Mouse (Mus musculus): ENCODE measurements around the gene Spo11. TPM values are rescaled to one million over a fixed set of nuclear protein-coding genes. Genes with fewer than 3 reads are reported as not detected.

Spo11 gene
- polyA plus RNA-seq, 1 experiment from 2014 or later = 0.20 TPM

- Histone ChIP-seq H3K9me3 (replicated peaks) (no peaks in the 10 kb centered on the region), H3K27ac (replicated peaks) (peak overlapping the region; percentile 90), H3K4me3 (peak overlapping the region; percentile 62), H3K36me3 (peaks cover 35% of the 10 kb centered on the region), H3K27me3 (ENCODE audit: low read depth, poor library complexity, severe bottlenecking) (peaks cover 44% of the 10 kb centered on the region), H3K4me1 (peaks cover 71% of the 10 kb centered on the region)
- under 1% methylated on average over 54 of the region's 54 CpGs for WGBS
- peak; percentile 94 for DNase-seq (ENCODE audit: low spot score)
Observed at GRCm38 (mm10) chr2:173021633-173022055, 44.1 kb downstream of the Spo11 start.

DNA sequence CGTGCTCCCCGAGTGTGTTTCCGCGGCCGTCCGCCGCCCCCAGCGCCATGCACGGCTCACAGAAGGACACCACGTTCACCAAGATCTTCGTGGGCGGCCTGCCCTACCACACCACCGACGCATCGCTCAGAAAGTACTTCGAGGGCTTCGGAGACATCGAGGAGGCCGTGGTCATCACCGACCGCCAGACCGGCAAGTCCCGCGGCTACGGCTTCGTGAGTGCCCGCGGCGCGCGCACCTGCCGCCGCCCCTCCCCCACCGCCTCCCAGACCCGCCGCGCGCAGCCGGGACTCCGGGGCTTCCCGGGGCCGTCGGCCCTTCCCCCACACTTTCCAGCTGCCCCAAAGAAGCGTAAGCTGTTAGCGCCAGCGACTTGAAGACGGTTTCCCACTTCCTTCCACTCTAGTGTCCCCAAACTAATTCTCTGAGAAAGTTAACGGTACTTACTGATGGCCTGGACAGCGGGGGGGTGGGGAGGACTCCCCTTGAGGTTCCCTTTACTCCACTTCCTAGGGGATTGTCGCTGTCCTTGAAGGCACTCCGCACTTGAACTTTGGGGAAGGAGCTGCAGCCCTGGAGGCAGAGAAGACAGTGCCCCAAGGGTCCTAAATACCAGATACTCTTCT is 44.7 kb downstream of the Spo11 start:
- H3K4me1 ChIP-seq = peaks cover 77% of the 10 kb centered on the region
- under 1% methylated on average over 51 of the region's 51 CpGs for WGBS
- peak; percentile 76 for DNase-seq (ENCODE audit: low spot score)

DNA sequence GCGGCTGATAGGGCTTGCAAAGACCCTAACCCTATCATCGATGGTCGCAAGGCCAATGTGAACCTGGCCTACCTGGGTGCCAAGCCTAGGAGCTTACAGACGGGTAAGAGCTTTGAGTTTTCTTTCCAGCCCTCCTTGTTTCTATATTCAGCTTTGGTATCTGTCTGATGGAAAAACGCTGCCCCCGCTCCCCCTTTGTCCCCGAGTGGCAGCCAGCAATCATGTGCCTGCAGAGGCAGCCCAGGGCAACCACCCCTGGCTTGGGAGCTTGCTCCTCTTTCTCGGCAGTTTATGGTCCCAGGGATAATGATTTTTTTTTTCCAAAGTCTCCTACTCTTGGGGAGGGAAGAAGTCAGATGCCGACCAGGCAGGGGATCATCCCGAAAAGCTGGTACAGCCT is 45.3 kb downstream of the Spo11 start:
- peaks cover 82% of the 10 kb centered on the region for H3K4me1 ChIP-seq
- DNase-seq (ENCODE audit: low spot score) = peak; percentile 24
- no peaks in the 10 kb centered on the region for H3K9me3 ChIP-seq (replicated peaks)
- peak overlapping the region; percentile 90 for H3K27ac ChIP-seq (replicated peaks)
- peak overlapping the region; percentile 62 for H3K4me3 ChIP-seq
- H3K27me3 ChIP-seq (ENCODE audit: low read depth, poor library complexity, severe bottlenecking) = peaks cover 33% of the 10 kb centered on the region
- H3K36me3 ChIP-seq = peaks cover 47% of the 10 kb centered on the region
- 35% methylated on average over 10 of the region's 10 CpGs for WGBS

More for the DNA sequence above, 44.7 kb downstream of the Spo11 start:
- Histone ChIP-seq H3K36me3 (peaks cover 41% of the 10 kb centered on the region), H3K27ac (replicated peaks) (peak overlapping the region; percentile 90), H3K27me3 (ENCODE audit: low read depth, poor library complexity, severe bottlenecking) (peaks cover 39% of the 10 kb centered on the region), H3K4me3 (peak overlapping the region; percentile 62), H3K9me3 (replicated peaks) (no peaks in the 10 kb centered on the region)

DNA sequence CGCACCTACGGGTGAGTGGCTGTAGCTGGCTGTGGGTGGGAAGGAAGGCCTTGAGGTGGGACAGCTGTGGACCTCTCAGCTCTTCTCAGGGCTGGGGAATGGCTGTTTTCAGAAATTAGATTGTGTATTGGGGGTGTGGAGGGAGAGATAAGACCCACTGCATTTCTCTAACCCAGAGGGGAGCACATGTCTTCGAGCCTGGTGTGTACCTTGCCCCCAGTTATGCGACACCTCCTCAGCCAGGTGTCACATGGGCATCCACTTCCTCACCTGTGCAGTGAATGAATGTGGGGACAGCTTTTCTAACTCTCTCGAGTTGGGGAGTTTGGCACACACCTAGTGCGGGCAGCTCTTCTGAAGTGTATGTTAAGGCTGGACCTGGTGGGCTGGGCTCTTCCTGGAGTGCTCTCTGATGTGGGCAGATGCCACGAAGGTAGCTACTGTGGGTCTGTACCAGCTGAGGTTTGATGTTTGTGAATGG is 45.9 kb downstream of the Spo11 start:
- peaks cover 27% of the 10 kb centered on the region for H3K27me3 ChIP-seq (ENCODE audit: low read depth, poor library complexity, severe bottlenecking)
- H3K36me3 ChIP-seq = peaks cover 53% of the 10 kb centered on the region
- H3K4me1 ChIP-seq = peaks cover 83% of the 10 kb centered on the region
- H3K27ac ChIP-seq (replicated peaks) = peak overlapping the region; percentile 90; the same call in 1 of the 2 replicates
- H3K9me3 ChIP-seq (replicated peaks) = no peaks in the 10 kb centered on the region
- DNase-seq (ENCODE audit: low spot score) = no peak
- 91% methylated on average over 7 of the region's 7 CpGs for WGBS
- H3K4me3 ChIP-seq = peak overlapping the region; percentile 62

DNA sequence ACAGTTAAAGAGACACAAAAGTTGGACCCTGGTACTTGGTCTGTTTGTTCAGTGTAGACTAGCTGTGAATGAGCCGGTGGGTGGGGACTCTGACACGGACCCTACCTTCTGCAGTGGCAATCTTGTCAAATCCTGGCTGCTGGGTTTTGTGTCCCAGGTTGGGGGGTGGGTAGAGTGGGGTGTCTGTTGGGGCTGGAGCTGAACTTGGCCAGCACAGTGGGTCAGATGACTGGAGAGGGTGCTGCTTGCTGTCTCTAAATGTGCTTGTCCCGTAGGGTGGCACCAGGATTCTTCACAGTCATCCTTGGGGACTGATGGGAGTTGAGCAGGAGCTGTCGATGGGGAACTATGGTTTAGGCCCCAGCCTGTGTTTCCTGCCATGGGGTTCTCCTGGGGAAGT is 46.5 kb downstream of the Spo11 start:
- DNase-seq (ENCODE audit: low spot score) = no peak
- H3K4me3 ChIP-seq = peak overlapping the region; percentile 62
- 0 out of 2 replicates have a peak overlapping the region, but pooled peaks have one; percentile 20 for H3K27ac ChIP-seq (replicated peaks)
- peaks cover 78% of the 10 kb centered on the region for H3K4me1 ChIP-seq
- WGBS = 89% methylated on average over 4 of the region's 4 CpGs
- H3K9me3 ChIP-seq (replicated peaks) = no peaks in the 10 kb centered on the region
- H3K36me3 ChIP-seq = peaks cover 59% of the 10 kb centered on the region
- peaks cover 21% of the 10 kb centered on the region for H3K27me3 ChIP-seq (ENCODE audit: low read depth, poor library complexity, severe bottlenecking)

- Histone ChIP-seq H3K27me3 (ENCODE audit: low read depth, poor library complexity, severe bottlenecking) (peaks cover 17% of the 10 kb centered on the region), H3K36me3 (peaks cover 63% of the 10 kb centered on the region), H3K27ac (replicated peaks) (peak overlapping the region; percentile 20; the same call in 1 of the 2 replicates), H3K9me3 (replicated peaks) (no peaks in the 10 kb centered on the region), H3K4me3 (peak overlapping the region; percentile 62; the same call in 1 of the 2 replicates), H3K4me1 (peaks cover 74% of the 10 kb centered on the region)
- 74% methylated on average over 8 of the region's 8 CpGs for WGBS
- no peak for DNase-seq (ENCODE audit: low spot score)
Observed at GRCm38 (mm10) chr2:173024392-173024791, 46.9 kb downstream of the Spo11 start.

- Histone ChIP-seq H3K9me3 (replicated peaks) (no peaks in the 10 kb centered on the region), H3K27me3 (ENCODE audit: low read depth, poor library complexity, severe bottlenecking) (peaks cover 14% of the 10 kb centered on the region), H3K4me3 (peak overlapping the region; percentile 23; the same call in 1 of the 2 replicates), H3K4me1 (peaks cover 68% of the 10 kb centered on the region), H3K27ac (replicated peaks) (0 out of 2 replicates have a peak overlapping the region, but pooled peaks have one; percentile 56), H3K36me3 (peaks cover 68% of the 10 kb centered on the region)
- no peak for DNase-seq (ENCODE audit: low spot score)
- 41% methylated on average over 4 of the region's 4 CpGs for WGBS
Observed at GRCm38 (mm10) chr2:173024938-173025337, 47.4 kb downstream of the Spo11 start.

- H3K27ac ChIP-seq (replicated peaks) = no peak overlapping the region
- DNase-seq (ENCODE audit: low spot score) = no peak
- 86% methylated on average over 5 of the region's 5 CpGs for WGBS
- no peak overlapping the region for H3K4me3 ChIP-seq
- no peaks in the 10 kb centered on the region for H3K9me3 ChIP-seq (replicated peaks)
- H3K27me3 ChIP-seq (ENCODE audit: low read depth, poor library complexity, severe bottlenecking) = peaks cover 2% of the 10 kb centered on the region
- H3K36me3 ChIP-seq = peaks cover 82% of the 10 kb centered on the region
- H3K4me1 ChIP-seq = peaks cover 58% of the 10 kb centered on the region
Observed at GRCm38 (mm10) chr2:173026286-173026685, 48.8 kb downstream of the Spo11 start.

DNA sequence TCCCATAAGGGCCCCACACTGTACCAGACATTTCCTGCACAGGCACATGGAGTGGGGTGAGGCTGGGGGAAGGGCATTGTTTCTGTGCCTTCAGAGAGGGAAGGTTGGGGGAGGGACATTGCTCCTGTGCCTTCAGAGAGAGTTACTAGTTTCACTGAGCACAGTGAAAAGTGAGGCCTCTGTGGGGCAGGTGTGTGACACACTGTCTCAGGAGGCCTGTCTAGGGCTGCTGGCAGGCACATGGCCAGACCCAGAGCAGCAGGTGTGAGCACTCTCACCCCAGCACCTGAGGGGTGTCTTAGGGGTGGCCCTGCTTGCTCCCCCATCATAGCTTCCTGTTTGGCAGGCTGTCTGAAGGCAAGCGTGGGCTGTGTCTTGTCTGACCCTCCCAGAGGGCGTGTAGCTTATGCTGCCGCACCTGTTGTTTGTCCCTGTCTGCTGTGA is 49.2 kb downstream of the Spo11 start:
- WGBS = 91% methylated on average over 3 of the region's 3 CpGs
- Histone ChIP-seq H3K4me3 (no peak overlapping the region), H3K27ac (replicated peaks) (no peak overlapping the region), H3K4me1 (peaks cover 58% of the 10 kb centered on the region), H3K27me3 (ENCODE audit: low read depth, poor library complexity, severe bottlenecking) (no peaks in the 10 kb centered on the region), H3K9me3 (replicated peaks) (no peaks in the 10 kb centered on the region), H3K36me3 (peaks cover 86% of the 10 kb centered on the region)
- DNase-seq (ENCODE audit: low spot score) = no peak

- no peak for DNase-seq (ENCODE audit: low spot score)
- Histone ChIP-seq H3K9me3 (replicated peaks) (no peaks in the 10 kb centered on the region), H3K27me3 (ENCODE audit: low read depth, poor library complexity, severe bottlenecking) (no peaks in the 10 kb centered on the region), H3K4me3 (no peak overlapping the region), H3K4me1 (peaks cover 57% of the 10 kb centered on the region), H3K27ac (replicated peaks) (no peak overlapping the region), H3K36me3 (peaks cover 92% of the 10 kb centered on the region)
- WGBS = 93% methylated on average over 6 of the region's 6 CpGs
Observed at GRCm38 (mm10) chr2:173027169-173027823, 49.8 kb downstream of the Spo11 start.

DNA sequence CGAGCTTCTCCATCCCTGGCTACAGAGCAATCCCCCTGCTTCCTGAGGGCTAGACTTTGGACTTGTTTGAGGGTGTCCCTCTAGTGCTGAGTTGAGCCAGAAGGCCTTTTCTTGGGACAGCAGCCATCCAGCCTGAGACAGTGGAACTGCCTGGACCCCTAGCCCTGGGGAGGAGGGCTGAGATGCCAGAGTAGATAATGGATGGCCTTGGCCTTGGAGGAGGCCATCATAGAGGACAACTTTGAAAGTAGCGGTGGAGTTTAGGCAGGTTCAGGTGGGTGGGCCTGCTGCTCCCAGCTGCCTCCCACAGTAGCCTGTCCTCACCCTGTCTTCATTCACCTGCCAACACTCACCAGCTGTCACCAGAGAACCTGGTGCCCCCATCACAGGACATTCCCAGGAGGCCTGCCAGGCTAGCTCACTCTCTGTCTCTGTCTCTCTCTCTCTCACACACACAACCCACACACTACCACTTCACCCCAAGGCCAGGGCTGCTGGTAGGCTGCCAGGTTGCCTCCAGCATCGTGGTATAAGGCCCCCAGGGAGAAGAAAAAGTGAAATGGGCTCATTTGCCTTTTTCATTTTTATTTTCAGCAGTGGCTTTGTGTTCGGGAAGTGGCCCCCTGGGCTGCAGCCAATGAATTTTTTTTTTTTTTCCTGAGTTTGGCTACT is 50.5 kb downstream of the Spo11 start:
- no peak overlapping the region for H3K4me3 ChIP-seq
- peaks cover 50% of the 10 kb centered on the region for H3K4me1 ChIP-seq
- no peak for DNase-seq (ENCODE audit: low spot score)
- H3K9me3 ChIP-seq (replicated peaks) = no peaks in the 10 kb centered on the region
- peaks cover 99% of the 10 kb centered on the region for H3K36me3 ChIP-seq
- 85% methylated on average over 4 of the region's 4 CpGs for WGBS
- no peaks in the 10 kb centered on the region for H3K27me3 ChIP-seq (ENCODE audit: low read depth, poor library complexity, severe bottlenecking)
- no peak overlapping the region for H3K27ac ChIP-seq (replicated peaks)

DNA sequence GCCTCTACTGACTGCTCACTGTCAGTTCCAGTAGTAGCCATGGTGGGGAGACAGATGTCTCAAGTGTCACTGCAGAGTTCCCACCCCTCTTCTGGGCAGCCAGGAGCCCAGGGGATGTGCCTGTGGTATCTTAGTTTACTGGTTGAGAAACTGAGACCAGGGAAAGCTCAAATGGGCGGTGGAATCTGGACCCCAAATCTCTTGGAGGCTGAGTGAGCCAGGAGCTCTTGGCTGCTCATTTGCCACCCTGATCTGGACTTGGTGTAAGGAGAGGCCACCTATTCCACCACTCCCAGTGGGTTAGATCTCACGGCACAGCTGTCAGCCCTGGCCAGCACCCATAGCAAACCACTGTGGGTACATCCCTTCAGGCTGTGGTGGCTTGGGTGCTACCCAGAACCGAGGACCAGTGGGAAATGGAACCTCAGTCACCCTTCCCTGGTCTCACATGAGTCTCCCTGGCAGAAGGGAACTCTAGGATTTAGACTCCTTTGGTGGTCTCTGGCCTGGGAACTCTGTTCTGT is 51.1 kb downstream of the Spo11 start:
- Histone ChIP-seq H3K27ac (replicated peaks) (no peak overlapping the region), H3K27me3 (ENCODE audit: low read depth, poor library complexity, severe bottlenecking) (no peaks in the 10 kb centered on the region), H3K4me1 (peaks cover 44% of the 10 kb centered on the region), H3K36me3 (peaks cover 100% of the 10 kb centered on the region), H3K4me3 (no peak overlapping the region), H3K9me3 (replicated peaks) (no peaks in the 10 kb centered on the region)
- no peak for DNase-seq (ENCODE audit: low spot score)
- WGBS = 95% methylated on average over 3 of the region's 3 CpGs
